Mouse (Mus musculus): ENCODE results near the gene Espn. TPM values are rescaled to one million over a fixed set of nuclear protein-coding genes. Genes with fewer than 3 reads are reported as not detected.
A peak's percentile ranks its signal among the peaks of the same experiment; 100 is the strongest.

Gene Espn
- polyA plus RNA-seq (2015; fragmentation: Nextera tagmentation; extraction: Ambion mirVana): 7.5 TPM in 2 replicates

DNA sequence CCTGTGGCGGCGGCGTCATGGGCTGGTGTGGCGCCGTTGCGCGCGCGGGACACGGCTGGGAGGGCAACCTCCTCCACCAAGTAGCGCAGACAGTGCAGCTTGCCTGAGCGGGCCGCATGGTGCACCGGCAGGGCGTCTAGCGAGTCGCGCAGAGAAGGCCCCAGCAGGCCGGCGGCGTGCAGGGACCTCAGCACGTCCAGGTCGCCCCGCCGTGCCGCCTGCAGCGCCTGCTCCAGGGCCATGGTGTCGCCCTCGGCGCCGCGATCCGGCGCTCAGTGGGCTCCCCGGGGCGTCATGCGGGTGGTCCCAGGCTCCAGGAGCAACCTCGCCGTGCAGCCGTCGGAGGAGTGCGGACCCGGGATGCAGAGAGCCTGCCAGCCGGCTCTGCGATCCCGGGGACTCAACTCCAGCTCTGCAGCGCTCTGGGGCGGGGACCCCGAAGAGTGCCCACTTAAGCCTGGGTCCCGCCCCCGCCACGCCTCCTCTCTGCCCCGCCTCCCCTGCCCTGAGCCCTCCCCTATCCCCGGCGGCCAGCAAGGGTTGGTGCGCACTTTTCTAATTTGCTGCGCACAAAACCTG is at the start of gene Espn:
Gene Espn (minus strand): TSS at position 406 of the 579 bp plus-strand sequence.
- WGBS: 1% methylated on average over 57 of the region's 57 CpGs
- no peaks in the 10 kb centered on the region for H3K36me3 ChIP-seq
- H3K9me3 ChIP-seq (replicated peaks): no peaks in the 10 kb centered on the region
- peak within 1 kb of the TSS; percentile 43 for H3K4me3 ChIP-seq (replicated peaks)
- peaks cover 23% of the 10 kb centered on the region for H3K4me1 ChIP-seq
- H3K27me3 ChIP-seq: peaks cover 74% of the 10 kb centered on the region
- H3K4me2 ChIP-seq (replicated peaks): peak within 1 kb of the TSS; percentile 65
- no peak within 1 kb of the TSS for H3K9ac ChIP-seq
- ATAC-seq (ENCODE audit: insufficient number of reproducible peaks, low FRiP score, low TSS enrichment, low read depth): peak; percentile 58; the same call in 1 of the 2 replicates
- H3K27ac ChIP-seq (replicated peaks): no peak within 1 kb of the TSS

DNA sequence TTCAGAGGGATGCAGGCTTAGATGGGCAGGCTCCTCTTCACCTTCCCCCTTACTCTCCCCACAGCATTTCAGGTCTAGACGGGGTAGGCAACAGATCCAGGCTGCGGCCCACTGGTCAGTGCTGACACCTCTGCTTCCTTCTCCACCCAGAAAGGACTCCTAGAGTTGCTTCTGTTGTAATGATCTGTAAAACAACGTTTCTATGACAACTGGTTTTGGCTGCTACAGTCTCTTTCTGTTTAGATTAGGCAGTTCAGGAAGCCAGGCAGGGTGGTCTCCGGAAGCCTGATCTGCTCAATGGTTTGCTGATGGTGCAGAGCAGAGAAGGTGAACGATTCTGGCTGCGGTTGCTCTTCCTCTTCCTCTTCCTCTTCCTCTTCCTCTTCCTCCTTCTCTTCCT is 49.3 kb upstream of the Espn start:
- no peak for ATAC-seq (ENCODE audit: insufficient number of reproducible peaks, low FRiP score, low TSS enrichment, low read depth)
- H3K4me3 ChIP-seq (replicated peaks): no peak overlapping the region
- no peaks in the 10 kb centered on the region for H3K9me3 ChIP-seq (replicated peaks)
- no peaks in the 10 kb centered on the region for H3K27me3 ChIP-seq
- no peaks in the 10 kb centered on the region for H3K36me3 ChIP-seq
- H3K4me2 ChIP-seq (replicated peaks): no peak overlapping the region
- H3K9ac ChIP-seq: no peak overlapping the region
- peaks cover 9% of the 10 kb centered on the region for H3K4me1 ChIP-seq
- no peak overlapping the region for H3K27ac ChIP-seq (replicated peaks)
- WGBS: 70% methylated on average over 6 of the region's 6 CpGs

DNA sequence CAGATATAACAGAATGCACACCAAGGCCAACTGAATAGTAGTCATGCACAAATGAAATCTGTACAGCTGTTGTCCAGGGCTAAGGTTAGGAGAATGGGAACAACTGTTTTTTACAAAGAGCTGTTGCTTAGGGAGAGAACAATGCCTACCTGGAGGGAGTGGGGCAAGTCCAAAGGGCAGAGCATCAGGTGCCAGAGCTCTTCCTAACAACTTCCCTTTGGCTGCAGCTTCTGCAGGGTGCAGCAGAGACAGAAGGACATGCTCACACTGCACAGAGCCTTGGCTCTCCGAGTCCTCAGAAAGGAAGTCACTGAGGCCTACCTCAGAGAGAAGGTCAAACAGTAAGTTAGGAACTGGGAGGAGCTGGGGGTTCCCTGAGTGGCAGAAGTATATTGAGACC is 47.4 kb upstream of the Espn start:
- no peak for ATAC-seq (ENCODE audit: insufficient number of reproducible peaks, low FRiP score, low TSS enrichment, low read depth)

DNA sequence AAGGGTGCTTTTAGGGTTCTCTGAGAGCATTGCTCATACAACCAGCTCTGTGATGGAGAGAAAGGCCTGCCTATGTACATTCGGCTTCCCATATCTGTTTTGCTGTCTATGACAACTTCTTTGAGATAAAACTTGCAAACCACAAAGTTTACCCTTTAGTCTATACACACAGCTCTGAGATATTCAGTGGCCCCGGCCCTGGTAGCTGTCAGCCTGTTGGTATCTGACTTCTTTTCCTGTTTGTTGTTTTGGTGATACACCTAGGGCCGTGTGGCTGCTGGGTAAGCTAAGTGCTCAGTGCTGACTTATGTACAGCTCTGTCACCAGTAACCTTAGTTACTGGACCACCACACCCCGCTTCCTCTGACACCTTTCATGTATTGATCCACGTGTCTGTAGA is 45.4 kb upstream of the Espn start:
- H3K27me3 ChIP-seq: no peaks in the 10 kb centered on the region
- H3K9me3 ChIP-seq (replicated peaks): no peaks in the 10 kb centered on the region
- no peak overlapping the region for H3K4me3 ChIP-seq (replicated peaks)
- H3K4me1 ChIP-seq: peaks cover 4% of the 10 kb centered on the region; the same call in 1 of the 2 replicates
- no peaks in the 10 kb centered on the region for H3K36me3 ChIP-seq
- H3K9ac ChIP-seq: no peak overlapping the region
- no peak overlapping the region for H3K4me2 ChIP-seq (replicated peaks)
- ATAC-seq (ENCODE audit: insufficient number of reproducible peaks, low FRiP score, low TSS enrichment, low read depth): no peak
- H3K27ac ChIP-seq (replicated peaks): no peak overlapping the region
- WGBS: 69% methylated on average over 5 of the region's 5 CpGs

More for the DNA sequence above, 47.4 kb upstream of the Espn start:
- no peak overlapping the region for H3K9ac ChIP-seq
- no peak overlapping the region for H3K4me3 ChIP-seq (replicated peaks)
- 71% methylated on average over 1 of the region's 1 CpGs for WGBS
- no peak overlapping the region for H3K27ac ChIP-seq (replicated peaks)
- H3K9me3 ChIP-seq (replicated peaks): no peaks in the 10 kb centered on the region
- H3K36me3 ChIP-seq: no peaks in the 10 kb centered on the region
- H3K4me2 ChIP-seq (replicated peaks): no peak overlapping the region
- H3K27me3 ChIP-seq: no peaks in the 10 kb centered on the region
- H3K4me1 ChIP-seq: no peaks in the 10 kb centered on the region; the same call in 1 of the 2 replicates

GRCm38 (mm10) chr4:152196276-152196675 is 44.1 kb upstream of the Espn start:
- Histone ChIP-seq H3K9me3 (replicated peaks) (no peaks in the 10 kb centered on the region), H3K36me3 (no peaks in the 10 kb centered on the region), H3K4me1 (0 out of 2 replicates have a peak, but pooled peaks cover 5% of the 10 kb centered on the region), H3K27ac (replicated peaks) (no peak overlapping the region), H3K9ac (no peak overlapping the region), H3K4me2 (replicated peaks) (no peak overlapping the region), H3K4me3 (replicated peaks) (no peak overlapping the region), H3K27me3 (no peaks in the 10 kb centered on the region)
- no peak for ATAC-seq (ENCODE audit: insufficient number of reproducible peaks, low FRiP score, low TSS enrichment, low read depth)
- WGBS: 93% methylated on average over 8 of the region's 9 CpGs

DNA sequence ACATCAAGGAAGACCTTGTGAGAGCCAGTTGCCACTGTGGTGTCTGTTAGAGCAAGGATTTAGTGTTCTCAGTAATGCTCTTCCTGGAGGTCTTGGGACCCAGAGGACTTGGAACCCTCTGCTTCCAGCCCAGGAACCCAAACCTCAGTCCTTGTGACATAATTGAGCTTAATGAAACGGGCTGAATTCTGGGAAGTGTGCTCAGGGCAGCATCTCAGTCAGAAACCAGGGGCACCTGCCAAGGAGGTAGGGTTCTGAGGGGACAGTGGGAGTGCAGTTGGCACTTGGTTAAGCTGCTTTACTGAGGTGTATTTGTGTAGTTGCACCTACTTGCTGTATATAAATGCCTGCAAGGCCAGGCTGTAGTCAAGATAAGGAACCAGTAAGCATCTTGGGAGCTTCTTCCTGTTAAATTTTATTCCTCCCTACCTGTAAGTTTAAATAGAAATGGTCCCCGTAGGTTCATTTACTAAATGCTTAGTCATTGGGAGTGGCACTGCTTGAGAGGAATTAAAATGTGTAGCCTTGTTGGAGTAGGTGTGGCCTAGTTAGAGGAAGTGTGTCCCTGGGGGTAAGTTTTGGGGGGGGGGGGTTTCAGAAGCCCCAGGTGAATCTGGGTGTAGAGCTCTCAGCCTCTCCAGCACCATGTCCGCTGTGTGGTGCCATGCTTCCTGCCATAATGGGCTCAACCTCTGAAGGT is 42.5 kb upstream of the Espn start:
- no peak overlapping the region for H3K27ac ChIP-seq (replicated peaks)
- no peak overlapping the region for H3K4me3 ChIP-seq (replicated peaks)
- 0 out of 2 replicates have a peak, but pooled peaks cover 17% of the 10 kb centered on the region for H3K4me1 ChIP-seq
- no peaks in the 10 kb centered on the region for H3K9me3 ChIP-seq (replicated peaks)
- no peak overlapping the region for H3K9ac ChIP-seq
- no peak for ATAC-seq (ENCODE audit: insufficient number of reproducible peaks, low FRiP score, low TSS enrichment, low read depth)
- H3K36me3 ChIP-seq: no peaks in the 10 kb centered on the region
- no peak overlapping the region for H3K4me2 ChIP-seq (replicated peaks)
- H3K27me3 ChIP-seq: no peaks in the 10 kb centered on the region
- 77% methylated on average over 3 of the region's 3 CpGs for WGBS

GRCm38 (mm10) chr4:152192569-152192968 is 40.4 kb upstream of the Espn start:
- Histone ChIP-seq H3K9me3 (replicated peaks) (no peaks in the 10 kb centered on the region), H3K4me3 (replicated peaks) (no peak overlapping the region), H3K4me2 (replicated peaks) (no peak overlapping the region), H3K27ac (replicated peaks) (0 out of 2 replicates have a peak overlapping the region, but pooled peaks have one; percentile 28), H3K4me1 (0 out of 2 replicates have a peak, but pooled peaks cover 17% of the 10 kb centered on the region), H3K36me3 (no peaks in the 10 kb centered on the region), H3K27me3 (no peaks in the 10 kb centered on the region), H3K9ac (no peak overlapping the region)
- 28% methylated on average over 4 of the region's 4 CpGs for WGBS
- ATAC-seq (ENCODE audit: insufficient number of reproducible peaks, low FRiP score, low TSS enrichment, low read depth): no peak

DNA sequence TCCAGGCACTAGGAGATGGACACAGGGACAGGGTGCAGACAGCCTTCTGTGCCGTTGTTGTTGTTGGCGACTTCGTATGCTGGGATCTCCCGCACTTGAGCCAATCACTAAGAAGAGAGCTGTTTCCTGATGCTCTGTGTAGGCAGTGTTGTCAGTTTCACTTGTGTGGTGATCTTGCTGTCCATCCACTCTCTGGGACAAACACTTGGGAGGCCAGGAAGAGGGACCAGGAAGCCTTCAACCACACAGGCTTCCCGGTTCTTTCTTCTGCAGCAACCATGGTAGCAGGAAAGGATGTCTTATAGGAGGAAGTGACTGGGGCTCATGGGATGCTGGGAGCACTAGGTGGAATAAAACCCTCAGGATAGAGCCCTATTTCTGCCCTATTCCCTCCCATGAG is 38.5 kb upstream of the Espn start:
- Histone ChIP-seq H3K9ac (no peak overlapping the region), H3K4me1 (peaks cover 31% of the 10 kb centered on the region), H3K9me3 (replicated peaks) (no peaks in the 10 kb centered on the region), H3K4me3 (replicated peaks) (no peak overlapping the region), H3K4me2 (replicated peaks) (no peak overlapping the region), H3K36me3 (no peaks in the 10 kb centered on the region), H3K27ac (replicated peaks) (no peak overlapping the region), H3K27me3 (no peaks in the 10 kb centered on the region)
- WGBS: 70% methylated on average over 5 of the region's 5 CpGs
- ATAC-seq (ENCODE audit: insufficient number of reproducible peaks, low FRiP score, low TSS enrichment, low read depth): no peak

DNA sequence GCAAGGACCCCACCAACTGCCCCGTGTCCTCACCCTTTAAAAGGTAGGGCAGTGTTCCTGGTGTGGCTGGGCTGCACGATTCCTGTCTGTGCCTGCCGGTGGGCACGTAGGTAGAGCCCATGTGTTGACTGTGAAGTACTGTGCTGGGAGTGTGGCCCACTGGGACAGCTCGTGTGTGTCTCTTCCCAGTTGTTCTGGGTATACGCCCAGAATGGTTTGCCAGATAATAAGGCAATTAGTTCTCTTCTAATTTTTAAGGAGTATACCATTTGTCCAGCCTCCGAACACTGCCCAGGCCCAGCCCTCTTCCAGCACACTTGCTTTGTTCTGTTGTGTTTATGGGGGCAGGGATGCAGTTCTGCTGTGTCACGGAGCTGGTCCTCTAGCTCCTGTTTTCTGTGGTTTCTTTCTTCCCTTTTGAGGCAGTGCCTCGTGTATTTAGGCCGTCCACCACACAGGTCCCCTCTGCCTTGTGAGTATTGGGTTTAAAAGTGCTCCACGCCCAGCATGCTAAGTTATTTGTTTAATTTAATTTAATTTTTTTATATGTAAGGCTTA is 38.0 kb upstream of the Espn start:
- Histone ChIP-seq H3K4me1 (peaks cover 36% of the 10 kb centered on the region), H3K9me3 (replicated peaks) (no peaks in the 10 kb centered on the region), H3K4me3 (replicated peaks) (no peak overlapping the region), H3K4me2 (replicated peaks) (no peak overlapping the region), H3K27me3 (no peaks in the 10 kb centered on the region), H3K36me3 (no peaks in the 10 kb centered on the region), H3K27ac (replicated peaks) (no peak overlapping the region), H3K9ac (no peak overlapping the region)
- ATAC-seq (ENCODE audit: insufficient number of reproducible peaks, low FRiP score, low TSS enrichment, low read depth): no peak
- WGBS: 59% methylated on average over 11 of the region's 11 CpGs

DNA sequence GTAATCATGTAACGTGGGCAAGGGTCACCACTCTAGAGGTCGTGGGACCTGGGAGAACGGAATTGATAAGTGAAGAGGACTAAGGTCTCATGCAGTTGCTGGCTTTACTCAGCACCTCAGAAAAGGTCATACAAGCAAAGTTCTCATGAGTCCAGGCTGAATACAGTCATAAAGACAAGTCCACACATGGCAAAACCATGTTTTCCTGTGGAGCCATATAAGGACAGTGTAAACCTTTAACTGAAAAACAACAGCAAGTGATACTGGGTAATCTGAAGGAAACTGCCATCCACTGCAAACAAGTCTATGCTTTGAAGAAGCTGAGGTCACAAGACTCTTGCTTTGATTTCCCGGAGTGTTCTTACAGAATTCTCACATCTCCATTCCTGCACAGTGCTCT is 37.5 kb upstream of the Espn start:
- Histone ChIP-seq H3K9ac (no peak overlapping the region), H3K27me3 (no peaks in the 10 kb centered on the region), H3K36me3 (no peaks in the 10 kb centered on the region), H3K4me1 (peaks cover 40% of the 10 kb centered on the region), H3K4me2 (replicated peaks) (no peak overlapping the region), H3K9me3 (replicated peaks) (no peaks in the 10 kb centered on the region), H3K4me3 (replicated peaks) (no peak overlapping the region), H3K27ac (replicated peaks) (no peak overlapping the region)
- no peak for ATAC-seq (ENCODE audit: insufficient number of reproducible peaks, low FRiP score, low TSS enrichment, low read depth)
- 86% methylated on average over 4 of the region's 4 CpGs for WGBS

GRCm38 (mm10) chr4:152189071-152189470 is 36.9 kb upstream of the Espn start:
- H3K27me3 ChIP-seq: no peaks in the 10 kb centered on the region
- H3K4me1 ChIP-seq: peaks cover 42% of the 10 kb centered on the region
- ATAC-seq (ENCODE audit: insufficient number of reproducible peaks, low FRiP score, low TSS enrichment, low read depth): no peak
- 84% methylated on average over 6 of the region's 6 CpGs for WGBS
- H3K4me3 ChIP-seq (replicated peaks): no peak overlapping the region
- H3K9ac ChIP-seq: no peak overlapping the region
- no peak overlapping the region for H3K4me2 ChIP-seq (replicated peaks)
- H3K27ac ChIP-seq (replicated peaks): no peak overlapping the region
- no peaks in the 10 kb centered on the region for H3K36me3 ChIP-seq
- no peaks in the 10 kb centered on the region for H3K9me3 ChIP-seq (replicated peaks)

Measured in embryonic facial prominence, embryonic 15.5 days (tissue).